Comparison of ENCODE assay signal across 8 mouse cellular contexts in genomic region chr19:18671056-18671741, GRCm38 (mm10). TPM values are rescaled to one million over a fixed set of nuclear protein-coding genes. Genes with fewer than 3 reads are reported as not detected.
DNase-seq lines count a peak whose midpoint lies in the region; ATAC-seq and TF ChIP-seq lines count a peak whose summit lies in the region.

No protein-coding gene starts in this region.

- peak overlapping the region; percentile 89 for H3K4me3 ChIP-seq in gastrocnemius, adult 2 months
- H3K4me3 ChIP-seq in intestine, embryonic 14.5 days (ENCODE audit: low read depth, low read length) = peak overlapping the region; percentile 86
- H3K4me3 ChIP-seq in midbrain, embryonic 12.5 days = peak overlapping the region; percentile 81

- under 1% methylated on average over 61 of the region's 64 CpGs for WGBS in intestine, embryonic 14.5 days
- under 1% methylated on average over 56 of the region's 64 CpGs for WGBS in midbrain, embryonic 12.5 days

- intact Hi-C loops in gastrocnemius, adult 2 months (cut with DNase I) = loop anchor here (2.0 to 5.0 kb wide), 2 partner anchors 32 to 41 kb away; partner anchors contain the start of gene D030056L22Rik
- intact Hi-C loops in left cerebral cortex, postnatal 36 days (cut with DNase I) = loop anchor here (2.0 to 5.0 kb wide), 2 partner anchors 40 to 41 kb away; partner anchors contain the start of genes D030056L22Rik, Nmrk1 and Ostf1

- H3K4me2 ChIP-seq in intestine, embryonic 14.5 days (ENCODE audit: low read length) = peak overlapping the region; percentile 84
- peak overlapping the region; percentile 74 for H3K4me2 ChIP-seq in midbrain, embryonic 12.5 days (replicated peaks)

- no peaks in the 10 kb centered on the region for H3K9me3 ChIP-seq in intestine, embryonic 14.5 days (ENCODE audit: control insufficient read depth, low read length)
- no peaks in the 10 kb centered on the region for H3K9me3 ChIP-seq in midbrain, embryonic 12.5 days

- H3K4me1 ChIP-seq in intestine, embryonic 14.5 days (replicated peaks; ENCODE audit: control insufficient read depth, insufficient read depth, low read length) = peaks cover 30% of the 10 kb centered on the region
- H3K4me1 ChIP-seq in midbrain, embryonic 12.5 days = peaks cover 21% of the 10 kb centered on the region

- peak; percentile 74; the same call in 1 of the 2 replicates for ATAC-seq in intestine, embryonic 14.5 days (replicated peaks; ENCODE audit: low FRiP score, low TSS enrichment, low read depth)
- ATAC-seq in midbrain, embryonic 12.5 days (ENCODE audit: low FRiP score, low read depth) = peak; percentile 73

- no peaks in the 10 kb centered on the region for H3K27me3 ChIP-seq in intestine, embryonic 14.5 days (replicated peaks; ENCODE audit: control insufficient read depth, insufficient read depth, low read length)
- H3K27me3 ChIP-seq in midbrain, embryonic 12.5 days = no peaks in the 10 kb centered on the region

- peak; percentile 81 for DNase-seq in gastrocnemius, adult 2 months
- no peak for DNase-seq in gastrocnemius, adult 18-20 months (ENCODE audit: low spot score)
- peak; percentile 66 for DNase-seq in cerebellum, adult 9-10 months
- DNase-seq in frontal cortex, postnatal 10 days (ENCODE audit: low spot score in 2 of 2) = peak; percentile 36 to 38
- peak; percentile 87 for DNase-seq in intestine, embryonic 14.5 days (ENCODE audit: low spot score)
- peak; percentile 59 to 67 for DNase-seq in left cerebral cortex, postnatal 36 days (ENCODE audit: low spot score in 2 of 2)
- peak; percentile 61 to 69 for DNase-seq in spleen, postnatal 10 days (ENCODE audit: low spot score in 2 of 2)

- no peak for TF ChIP-seq CTCF in gastrocnemius, adult 2 months (IDR thresholded peaks at IDR 0.05)

- peak overlapping the region; percentile 97 for H3K27ac ChIP-seq in gastrocnemius, adult 2 months
- peak overlapping the region; percentile 83 for H3K27ac ChIP-seq in intestine, embryonic 14.5 days (ENCODE audit: low read depth)
- peak overlapping the region; percentile 77 for H3K27ac ChIP-seq in midbrain, embryonic 12.5 days (replicated peaks)

- no peaks in the 10 kb centered on the region for H3K36me3 ChIP-seq in intestine, embryonic 14.5 days (ENCODE audit: control insufficient read depth, insufficient read depth, low read length)
- no peaks in the 10 kb centered on the region for H3K36me3 ChIP-seq in midbrain, embryonic 12.5 days

- peak overlapping the region; percentile 81 for H3K9ac ChIP-seq in intestine, embryonic 14.5 days (ENCODE audit: low read length)
- peak overlapping the region; percentile 81 for H3K9ac ChIP-seq in midbrain, embryonic 12.5 days (replicated peaks)

RNA-seq across cellular contexts. Expression of gene Carnmt1, which starts 0.6 kb away (rescaled TPM):
- 100 to 1,000 TPM; 130 to 135 TPM for total RNA-seq in gastrocnemius, adult 2 months (2021)
- 100 to 1,000 TPM; 129 to 137 TPM for total RNA-seq in gastrocnemius, adult 18-20 months (2021)
- 23.6 and 27.8 TPM in 2 replicates for polyA plus RNA-seq in intestine, embryonic 14.5 days (2014; fragmentation: Nextera tagmentation; extraction: Ambion mirVana)
- total RNA-seq in left cerebral cortex, postnatal 36 days (2021) = 10 to 100 TPM in 1 of 2 experiments, 1 to 10 TPM in 1; 9.7 to 13.9 TPM
- polyA plus RNA-seq in midbrain, embryonic 12.5 days (2016; fragmentation: Nextera tagmentation; extraction: Ambion mirVana) = 25.3 and 26.2 TPM in 2 replicates

RNA-seq across cellular contexts. Expression of gene Nmrk1, which starts 39.4 kb away (rescaled TPM):
- 1 to 10 TPM; 2.8 to 3.3 TPM for total RNA-seq in gastrocnemius, adult 2 months (2021)
- total RNA-seq in gastrocnemius, adult 18-20 months (2021) = 1 to 10 TPM; 2.6 to 3.5 TPM
- polyA plus RNA-seq in intestine, embryonic 14.5 days (2014; fragmentation: Nextera tagmentation; extraction: Ambion mirVana) = 9.6 and 10.1 TPM in 2 replicates
- total RNA-seq in left cerebral cortex, postnatal 36 days (2021) = 1 to 10 TPM; 4.8 TPM
- 5.2 and 6.1 TPM in 2 replicates for polyA plus RNA-seq in midbrain, embryonic 12.5 days (2016; fragmentation: Nextera tagmentation; extraction: Ambion mirVana)

RNA-seq across cellular contexts. Expression of gene Ostf1, which starts 39.6 kb away (rescaled TPM):
- total RNA-seq in gastrocnemius, adult 2 months (2021) = 10 to 100 TPM; 20.6 to 21.6 TPM
- 10 to 100 TPM; 24.2 to 24.3 TPM for total RNA-seq in gastrocnemius, adult 18-20 months (2021)
- polyA plus RNA-seq in intestine, embryonic 14.5 days (2014; fragmentation: Nextera tagmentation; extraction: Ambion mirVana) = 68.9 and 70.6 TPM in 2 replicates
- 10 to 100 TPM; 13.6 to 16.8 TPM for total RNA-seq in left cerebral cortex, postnatal 36 days (2021)
- 40.0 and 43.5 TPM in 2 replicates for polyA plus RNA-seq in midbrain, embryonic 12.5 days (2016; fragmentation: Nextera tagmentation; extraction: Ambion mirVana)

RNA-seq across cellular contexts. Expression of gene D030056L22Rik, which starts 41.8 kb away (rescaled TPM):
- 1 to 10 TPM; 3.4 to 3.7 TPM for total RNA-seq in gastrocnemius, adult 2 months (2021)
- 1 to 10 TPM; 3.3 to 3.8 TPM for total RNA-seq in gastrocnemius, adult 18-20 months (2021)
- polyA plus RNA-seq in intestine, embryonic 14.5 days (2014; fragmentation: Nextera tagmentation; extraction: Ambion mirVana) = 34.1 and 34.3 TPM in 2 replicates
- total RNA-seq in left cerebral cortex, postnatal 36 days (2021) = 10 to 100 TPM; 22.3 to 26.0 TPM
- polyA plus RNA-seq in midbrain, embryonic 12.5 days (2016; fragmentation: Nextera tagmentation; extraction: Ambion mirVana) = 79.1 and 88.4 TPM in 2 replicates

Comparison
In these comparisons a context has a peak if more than half of its experiments do, and no peak if none do; other contexts are left out.
1. RNA of gene Carnmt1, which starts 0.6 kb away (total RNA-seq): 129 to 137 TPM in gastrocnemius, adult 18-20 months and 130 to 135 TPM in gastrocnemius, adult 2 months; 9.7 to 13.9 TPM in left cerebral cortex, postnatal 36 days; every median in the first group is over 4 times any median in the second.
2. Peak in every context shown above with its lines, with median percentiles within 50 percentile points of each other: H3K27ac ChIP-seq and H3K4me3 ChIP-seq.